Mouse (Mus musculus) forebrain, postnatal 0 days (tissue): ENCODE measurements at regions not wholly inside any gene's neighbourhood (a gene's known extent, or its start where the extent isn't known, plus 50 kb on each side); places are given as distances from the start of the nearest gene placed in this dataset.
A peak's percentile ranks its signal among the peaks of the same experiment; 100 is the strongest.
"Not testable (repeated sequence)": the region's sequence is repeated elsewhere in the genome, so short reads cannot be mapped to it uniquely, and the experiment has no call there.

Experiments
- ATAC-seq: fragments of 200-750 bp; cut with Nextera tagmentation; 2 replicates; pipeline ENCODE4 v1.8.0; 2017; ENCODE audit warnings: mild to moderate bottlenecking, moderate library complexity
- DNase-seq: peaks from one replicate; pipeline ENCODE4 v3.0.0-alpha.2; 2015
- H3K27ac ChIP-seq: fragments of 300-500 bp; sonication (generic); 2 replicates; pipeline ENCODE4 v1.5.1; 2014; ENCODE audit warnings: low read depth, mild to moderate bottlenecking, antibody characterized with exemption, low read length, moderate library complexity, mixed read lengths
- H3K27me3 ChIP-seq: fragments of 300-500 bp; sonication (generic); 2 replicates; pipeline ENCODE4 v1.6.1; 2014; ENCODE audit warnings: mild to moderate bottlenecking, low read length, mixed read lengths; ENCODE audit not compliant: insufficient read depth
- H3K36me3 ChIP-seq: fragments of 300-500 bp; sonication (generic); 2 replicates; pipeline ENCODE4 v1.6.1; 2014; ENCODE audit warnings: mild to moderate bottlenecking, moderate library complexity; ENCODE audit not compliant: insufficient read depth
- H3K4me1 ChIP-seq: fragments of 300-500 bp; sonication (generic); 2 replicates; pipeline ENCODE4 v1.6.1; 2014; ENCODE audit warnings: antibody characterized with exemption; ENCODE audit not compliant: insufficient read depth
- H3K4me2 ChIP-seq: fragments of 300-500 bp; sonication (generic); 2 replicates; pipeline ENCODE4 v1.6.1; 2014; ENCODE audit warnings: low read depth, mild to moderate bottlenecking, moderate library complexity
- H3K4me3 ChIP-seq: fragments of 300-500 bp; sonication (generic); 2 replicates; pipeline ENCODE4 v1.5.1; 2014; ENCODE audit warnings: low read depth, low read length, mixed read lengths
- H3K9ac ChIP-seq: fragments of 300-500 bp; sonication (generic); 2 replicates; pipeline ENCODE4 v1.6.1; 2014; ENCODE audit warnings: mild to moderate bottlenecking
- H3K9me3 ChIP-seq: fragments of 300-500 bp; sonication (generic); 2 replicates; pipeline ENCODE4 v1.6.1; 2016; ENCODE audit warnings: low read length
- CTCF ChIP-seq: sonication (generic); IDR thresholded peaks from 2 replicates; pipeline ENCODE4 v1.5.1; 2016; ENCODE audit warnings: antibody characterized with exemption, control low read depth, low read depth
- WGBS: fragments of 180-500 bp; shearing (Covaris S2); extraction: QIAGEN DNeasy Blood & Tissue Kit; methylation state at CpG from one replicate; pipeline ENCODE4 v1.1.7; 2014; 5-methylcytosine and 5-hydroxymethylcytosine counted together

- Histone ChIP-seq H3K36me3 (no peaks in the 10 kb centered on the region), H3K27ac (no peak overlapping the region), H3K9ac (no peak overlapping the region), H3K4me3 (no peak overlapping the region), H3K4me2 (no peak overlapping the region), H3K9me3 (no peaks in the 10 kb centered on the region), H3K27me3 (no peaks in the 10 kb centered on the region), H3K4me1 (no peaks in the 10 kb centered on the region)
- ATAC-seq, result peak; percentile 90
- TF ChIP-seq CTCF, result peak; percentile 92
- WGBS, result 34% methylated on average over 12 of the region's 12 CpGs
- DNase-seq, result peak; percentile 80
These were observed 60.5 kb upstream of the Tmem200a start for GRCm38 (mm10) chr10:26139100-26140093.

GRCm38 (mm10) chr10:26152586-26152985 is 73.7 kb upstream of the Tmem200a start:
- DNase-seq, result no peak
- H3K27ac ChIP-seq, result no peak overlapping the region
- H3K27me3 ChIP-seq, result no peaks in the 10 kb centered on the region
- H3K4me2 ChIP-seq, result no peak overlapping the region
- no peaks in the 10 kb centered on the region for H3K9me3 ChIP-seq
- no peak overlapping the region for H3K9ac ChIP-seq
- no peak overlapping the region for H3K4me3 ChIP-seq
- no peaks in the 10 kb centered on the region for H3K4me1 ChIP-seq
- no peaks in the 10 kb centered on the region for H3K36me3 ChIP-seq
- 72% methylated on average over 2 of the region's 2 CpGs for WGBS
- TF ChIP-seq CTCF, result no peak
- no peak for ATAC-seq

GRCm38 (mm10) chr10:26158786-26159185 is 70.7 kb upstream of the Samd3 start:
- no peak overlapping the region for H3K27ac ChIP-seq
- 39% methylated on average over 3 of the region's 3 CpGs for WGBS
- DNase-seq (no peak), ATAC-seq (no peak)
- H3K9ac ChIP-seq, result no peak overlapping the region
- H3K4me3 ChIP-seq, result no peak overlapping the region
- no peaks in the 10 kb centered on the region for H3K4me1 ChIP-seq
- no peaks in the 10 kb centered on the region for H3K36me3 ChIP-seq
- no peak overlapping the region for H3K4me2 ChIP-seq
- H3K9me3 ChIP-seq, result no peaks in the 10 kb centered on the region
- TF ChIP-seq CTCF, result no peak
- no peaks in the 10 kb centered on the region for H3K27me3 ChIP-seq

GRCm38 (mm10) chr10:26161139-26161538 is 68.4 kb upstream of the Samd3 start:
- not testable (repeated sequence) for H3K27ac ChIP-seq, ATAC-seq, DNase-seq, H3K27me3 ChIP-seq, H3K36me3 ChIP-seq, H3K4me3 ChIP-seq, H3K9ac ChIP-seq, H3K9me3 ChIP-seq, H3K4me2 ChIP-seq, H3K4me1 ChIP-seq

- no peak for DNase-seq
- no peaks in the 10 kb centered on the region for H3K36me3 ChIP-seq
- no peak for TF ChIP-seq CTCF
- H3K4me3 ChIP-seq, result no peak overlapping the region
- no peaks in the 10 kb centered on the region for H3K9me3 ChIP-seq
- H3K27me3 ChIP-seq, result no peaks in the 10 kb centered on the region
- H3K27ac ChIP-seq, result no peak overlapping the region
- H3K9ac ChIP-seq, result no peak overlapping the region
- H3K4me1 ChIP-seq, result no peaks in the 10 kb centered on the region
- no peak overlapping the region for H3K4me2 ChIP-seq
- no peak for ATAC-seq
- WGBS, result 86% methylated on average over 2 of the region's 2 CpGs
These were observed 65.0 kb upstream of the Samd3 start for GRCm38 (mm10) chr10:26164531-26164930.

GRCm38 (mm10) chr10:26177591-26177990 is 51.9 kb upstream of the Samd3 start:
- Histone ChIP-seq H3K27ac (no peak overlapping the region), H3K4me1 (no peaks in the 10 kb centered on the region), H3K27me3 (no peaks in the 10 kb centered on the region), H3K4me3 (no peak overlapping the region), H3K9ac (no peak overlapping the region), H3K4me2 (no peak overlapping the region), H3K36me3 (no peaks in the 10 kb centered on the region), H3K9me3 (no peaks in the 10 kb centered on the region)
- ATAC-seq, result no peak
- WGBS, result 77% methylated on average over 1 of the region's 1 CpGs
- DNase-seq, result no peak
- no peak for TF ChIP-seq CTCF

GRCm38 (mm10) chr10:26178356-26178755 is 51.2 kb upstream of the Samd3 start:
- peak; percentile 79 for DNase-seq
- H3K4me3 ChIP-seq, result no peak overlapping the region
- H3K4me2 ChIP-seq, result no peak overlapping the region
- H3K9me3 ChIP-seq, result no peaks in the 10 kb centered on the region
- 46% methylated on average over 3 of the region's 3 CpGs for WGBS
- H3K27me3 ChIP-seq, result no peaks in the 10 kb centered on the region
- H3K4me1 ChIP-seq, result no peaks in the 10 kb centered on the region
- H3K36me3 ChIP-seq, result no peaks in the 10 kb centered on the region
- H3K9ac ChIP-seq, result no peak overlapping the region
- H3K27ac ChIP-seq, result no peak overlapping the region
- ATAC-seq, result peak; percentile 81
- no peak for TF ChIP-seq CTCF
